Mouse (Mus musculus) olfactory bulb, adult 2 months (tissue): ENCODE measurements around the gene Pdia6.

Experiments used
- CTCF ChIP-seq: fragments of 200-500 bp; IDR thresholded peaks from 2 replicates; pipeline ENCODE4 v1.5.1; 2012; ENCODE audit warnings: low read depth, mild to moderate bottlenecking, low read length, moderate library complexity; ENCODE audit not compliant: insufficient read depth
- POLR2A ChIP-seq: fragments of 200-500 bp; IDR thresholded peaks from 2 replicates; pipeline ENCODE4 v1.6.1; 2012; ENCODE audit warnings: mild to moderate bottlenecking, low read depth, low read length, moderate library complexity; ENCODE audit not compliant: insufficient read depth

DNA sequence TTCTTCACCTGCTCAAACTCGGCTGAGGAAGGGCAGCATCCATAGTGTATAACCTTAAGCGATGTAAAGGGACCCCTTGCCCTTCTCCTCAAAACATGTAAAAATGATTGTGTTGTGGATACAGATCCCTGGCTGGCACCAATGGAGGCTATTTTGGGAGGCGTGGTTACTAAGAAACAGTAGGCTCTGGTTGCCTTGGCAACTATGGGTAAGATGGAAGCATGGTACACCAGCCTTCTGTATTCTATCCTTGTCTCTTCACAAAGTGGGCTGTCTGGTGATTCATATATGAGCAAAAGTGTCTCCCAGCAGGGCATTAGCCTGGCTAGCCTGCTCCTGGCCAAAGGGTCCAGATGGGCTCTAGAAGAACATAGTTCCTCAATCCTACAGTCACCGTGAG lies 38.4 kb upstream of the Pdia6 start:
- no peak for TF ChIP-seq POLR2A
- no peak for TF ChIP-seq CTCF
